Mouse (Mus musculus) midbrain, embryonic 14.5 days (tissue): Measurements from ENCODE around the gene Ubl4b. TPM values are rescaled to one million over a fixed set of nuclear protein-coding genes. Genes with fewer than 3 reads are reported as not detected.

Experiments
- ATAC-seq: fragments of 200-750 bp; cut with Nextera tagmentation; 2 replicates; pipeline ENCODE4 v1.8.0; 2017; ENCODE audit warnings: moderate number of reproducible peaks, moderate library complexity; ENCODE audit not compliant: low FRiP score, low TSS enrichment
- DNase-seq: peaks from one replicate; pipeline ENCODE4 v3.0.0-alpha.2; 2015
- H3K27ac ChIP-seq: fragments of 300-500 bp; sonication (generic); replicated peaks from 2 replicates; pipeline ENCODE4 v1.5.1; 2014; ENCODE audit warnings: mild to moderate bottlenecking, low read depth, low read length, moderate library complexity
- H3K27me3 ChIP-seq: fragments of 300-500 bp; sonication (generic); 2 replicates; pipeline ENCODE4 v1.6.1; 2014; ENCODE audit warnings: low read length, control low read depth, mixed read lengths; ENCODE audit not compliant: control insufficient read depth, insufficient read depth
- H3K36me3 ChIP-seq: fragments of 300-500 bp; sonication (generic); 2 replicates; pipeline ENCODE4 v1.6.1; 2014; ENCODE audit warnings: low read length, control low read depth; ENCODE audit not compliant: control insufficient read depth, insufficient read depth
- H3K4me1 ChIP-seq: fragments of 300-500 bp; sonication (generic); 2 replicates; pipeline ENCODE4 v1.6.1; 2014; ENCODE audit warnings: mild to moderate bottlenecking, antibody characterized with exemption, low read length, control low read depth; ENCODE audit not compliant: control insufficient read depth, insufficient read depth
- H3K4me2 ChIP-seq: fragments of 300-500 bp; sonication (generic); 2 replicates; pipeline ENCODE4 v1.6.1; 2014; ENCODE audit warnings: mild to moderate bottlenecking, low read length, moderate library complexity
- H3K4me3 ChIP-seq: fragments of 300-500 bp; sonication (generic); replicated peaks from 2 replicates; pipeline ENCODE4 v1.5.1; 2014; ENCODE audit warnings: low read depth, low read length
- H3K9ac ChIP-seq: fragments of 300-500 bp; sonication (generic); replicated peaks from 2 replicates; pipeline ENCODE4 v1.6.1; 2014; ENCODE audit warnings: mild to moderate bottlenecking, low read length, moderate library complexity
- H3K9me3 ChIP-seq: fragments of 300-500 bp; sonication (generic); 2 replicates; pipeline ENCODE4 v1.6.1; 2016; ENCODE audit warnings: low read length, control low read depth, mixed read lengths; ENCODE audit not compliant: control insufficient read depth
- WGBS: fragments of 180-500 bp; shearing (Covaris S2); extraction: QIAGEN DNeasy Blood & Tissue Kit; methylation state at CpG from one replicate; pipeline ENCODE4 v1.1.7; 2014; 5-methylcytosine and 5-hydroxymethylcytosine counted together
- polyA plus RNA-seq: library from polyadenylated mRNA; unstranded; fragments of >200 nt; fragmentation: Nextera tagmentation; extraction: Ambion mirVana; gene quantifications from 2 replicates; pipeline ENCODE4 v1.2.1, GENCODE M21; 2014

Gene Ubl4b
- polyA plus RNA-seq, 1 experiment from 2014 or later, result not detected

DNA sequence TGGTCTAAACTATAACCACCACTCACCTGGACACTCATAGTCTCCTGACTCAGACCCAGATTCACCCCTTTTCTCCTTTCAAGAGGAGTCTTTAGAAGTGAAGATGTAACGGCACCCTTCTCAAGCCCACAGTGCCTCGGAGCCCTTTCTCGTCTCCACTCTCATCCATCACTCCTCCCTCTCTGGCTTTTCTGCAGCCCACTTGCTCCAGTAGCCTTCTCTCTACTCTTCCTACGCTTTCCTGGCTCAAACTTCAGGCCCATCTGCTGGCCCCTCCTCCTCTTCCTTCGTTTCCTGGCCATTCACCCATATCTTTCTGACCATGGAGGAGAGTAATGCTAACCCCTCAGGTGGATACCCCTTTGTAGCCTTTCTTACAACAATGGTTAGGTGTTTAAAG is 33.9 kb downstream of the Ubl4b start:
- Histone ChIP-seq H3K36me3 (no peaks in the 10 kb centered on the region), H3K27ac (no peak overlapping the region), H3K27me3 (peaks cover 16% of the 10 kb centered on the region), H3K4me2 (no peak overlapping the region), H3K9ac (no peak overlapping the region), H3K4me3 (no peak overlapping the region), H3K4me1 (peaks cover 13% of the 10 kb centered on the region; the same call in 1 of the 2 replicates), H3K9me3 (no peaks in the 10 kb centered on the region)
- ATAC-seq (no peak), DNase-seq (no peak)
- 80% methylated on average over 5 of the region's 5 CpGs for WGBS

- H3K9me3 ChIP-seq, result no peaks in the 10 kb centered on the region
- H3K36me3 ChIP-seq, result no peaks in the 10 kb centered on the region
- WGBS, result under 1% methylated on average over 68 of the region's 68 CpGs
- peaks cover 13% of the 10 kb centered on the region; the same call in 1 of the 2 replicates for H3K4me1 ChIP-seq
- DNase-seq, result peak; percentile 88
- peak within 1 kb of the TSS; percentile 57 for H3K4me3 ChIP-seq
- peak within 1 kb of the TSS; percentile 89 for H3K4me2 ChIP-seq
- peak; percentile 80 for ATAC-seq
- H3K27ac ChIP-seq, result peak within 1 kb of the TSS; percentile 79
- H3K27me3 ChIP-seq, result peaks cover 20% of the 10 kb centered on the region
- peak within 1 kb of the TSS; percentile 65 for H3K9ac ChIP-seq
These were observed 37.2 kb downstream of the Ubl4b start, which contains the start of gene Slc6a17 for GRCm38 (mm10) chr3:107517631-107518108. TSS of gene Slc6a17 (minus strand) at chr3:107518018.

DNA sequence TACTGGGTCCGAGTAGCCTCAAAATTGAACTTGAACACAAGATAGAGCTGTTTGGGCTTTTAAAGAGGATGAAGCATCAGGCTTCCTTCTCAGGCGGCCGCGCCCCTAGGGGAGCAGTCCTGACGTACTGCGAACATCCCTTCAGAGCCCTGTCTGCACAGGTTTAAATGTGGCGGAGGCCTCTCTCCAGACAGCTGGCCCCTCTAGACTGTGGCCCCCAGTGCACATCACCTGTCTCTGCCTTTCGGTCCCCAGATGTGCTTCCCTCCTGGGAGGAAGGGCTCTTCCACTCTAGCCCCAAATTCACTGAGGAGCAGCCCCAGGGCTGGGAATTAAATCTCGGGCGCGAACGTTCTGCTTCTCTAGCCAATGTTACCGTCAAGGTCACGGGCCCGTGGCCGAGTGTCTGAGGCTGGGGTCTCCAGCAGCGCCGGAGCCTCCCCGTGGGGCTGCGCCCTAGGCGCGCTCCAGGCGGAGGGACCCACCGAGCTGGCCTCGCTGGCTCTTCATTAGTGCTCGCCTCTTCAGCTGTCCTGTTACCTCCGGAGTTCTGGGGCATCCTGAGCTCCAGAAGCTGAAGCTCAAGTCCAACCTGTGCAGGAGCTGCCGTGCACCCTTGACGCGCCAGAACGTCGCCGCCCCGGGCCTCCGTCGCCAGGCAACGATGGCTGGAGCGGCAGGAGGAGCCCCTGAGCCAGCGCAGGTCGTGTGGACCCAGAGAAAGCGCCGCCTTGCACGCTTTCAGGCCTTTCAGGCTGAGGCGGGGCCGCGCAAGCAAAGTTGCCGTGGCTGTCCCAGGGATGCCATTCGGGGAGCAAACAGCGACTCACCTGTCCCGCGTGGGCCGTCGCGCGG is 37.9 kb downstream of the Ubl4b start:
- 4% methylated on average over 55 of the region's 55 CpGs for WGBS

DNA sequence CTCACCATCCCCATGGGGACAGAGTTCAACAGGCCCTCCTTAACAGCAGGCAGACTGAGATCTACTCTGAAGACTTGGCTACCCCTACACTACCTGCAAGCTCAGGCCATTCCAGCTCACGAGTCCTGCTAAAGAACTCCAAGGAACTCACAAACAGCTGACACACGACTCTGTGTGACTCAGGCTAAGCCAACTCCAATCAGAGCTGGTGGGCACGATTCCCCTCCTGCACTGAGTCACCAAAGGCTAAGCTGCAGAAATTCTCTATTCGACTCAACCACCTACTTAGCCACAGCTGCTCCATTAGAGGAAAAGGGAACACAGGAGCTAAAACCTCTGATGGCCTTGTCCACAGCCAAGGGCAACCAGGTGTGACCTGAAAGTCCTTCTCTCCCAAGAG is 38.9 kb downstream of the Ubl4b start:
- WGBS, result 68% methylated on average over 4 of the region's 4 CpGs
- Histone ChIP-seq H3K27me3 (peaks cover 20% of the 10 kb centered on the region), H3K4me3 (no peak overlapping the region), H3K4me1 (peaks cover 13% of the 10 kb centered on the region; the same call in 1 of the 2 replicates), H3K4me2 (peak overlapping the region; percentile 89), H3K9ac (no peak overlapping the region), H3K9me3 (no peaks in the 10 kb centered on the region), H3K27ac (no peak overlapping the region), H3K36me3 (no peaks in the 10 kb centered on the region)
- DNase-seq, result no peak
- no peak for ATAC-seq

More for the DNA sequence above, 37.9 kb downstream of the Ubl4b start:
- H3K9ac ChIP-seq, result peak overlapping the region; percentile 65
- peak overlapping the region; percentile 89 for H3K4me2 ChIP-seq
- ATAC-seq (peak; percentile 62), DNase-seq (peak; percentile 83)
- H3K4me3 ChIP-seq, result peak overlapping the region; percentile 57
- H3K4me1 ChIP-seq, result peaks cover 13% of the 10 kb centered on the region; the same call in 1 of the 2 replicates
- H3K36me3 ChIP-seq, result no peaks in the 10 kb centered on the region
- H3K27ac ChIP-seq, result peak overlapping the region; percentile 79
- peaks cover 20% of the 10 kb centered on the region for H3K27me3 ChIP-seq
- no peaks in the 10 kb centered on the region for H3K9me3 ChIP-seq

GRCm38 (mm10) chr3:107511416-107511815 is 43.5 kb downstream of the Ubl4b start:
- Histone ChIP-seq H3K9me3 (no peaks in the 10 kb centered on the region), H3K27ac (no peak overlapping the region), H3K36me3 (no peaks in the 10 kb centered on the region), H3K9ac (no peak overlapping the region), H3K4me3 (no peak overlapping the region), H3K4me2 (no peak overlapping the region), H3K27me3 (peaks cover 6% of the 10 kb centered on the region), H3K4me1 (no peaks in the 10 kb centered on the region)
- 92% methylated on average over 3 of the region's 3 CpGs for WGBS
- DNase-seq (no peak), ATAC-seq (no peak)

DNA sequence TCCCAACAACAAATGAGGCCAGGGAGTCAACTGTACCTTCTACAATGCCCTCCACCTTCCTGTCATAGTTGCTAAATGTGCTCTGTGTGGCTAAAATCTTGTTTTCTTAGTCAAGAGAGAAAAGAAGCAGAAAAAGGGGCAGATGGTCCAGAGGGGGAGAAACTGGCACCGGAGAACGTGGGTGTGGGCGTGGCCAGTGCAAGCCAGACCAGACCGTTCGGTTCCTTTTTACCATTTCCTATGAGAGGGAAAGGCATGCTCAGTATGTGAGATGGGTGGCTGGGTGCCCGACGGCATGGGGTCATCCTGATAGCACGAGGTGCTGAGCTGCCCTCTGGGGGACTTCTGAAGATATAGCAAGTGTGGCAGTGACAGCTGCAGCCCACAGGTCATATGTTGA is 46.2 kb downstream of the Ubl4b start:
- WGBS, result 77% methylated on average over 8 of the region's 8 CpGs
- Histone ChIP-seq H3K27ac (no peak overlapping the region), H3K4me2 (no peak overlapping the region), H3K9me3 (no peaks in the 10 kb centered on the region), H3K4me3 (no peak overlapping the region), H3K36me3 (no peaks in the 10 kb centered on the region), H3K27me3 (no peaks in the 10 kb centered on the region), H3K9ac (no peak overlapping the region), H3K4me1 (no peaks in the 10 kb centered on the region)
- DNase-seq, result no peak
- ATAC-seq, result no peak

- Histone ChIP-seq H3K4me1 (no peaks in the 10 kb centered on the region), H3K36me3 (no peaks in the 10 kb centered on the region), H3K9ac (no peak overlapping the region), H3K4me3 (no peak overlapping the region), H3K27me3 (no peaks in the 10 kb centered on the region), H3K4me2 (no peak overlapping the region), H3K9me3 (no peaks in the 10 kb centered on the region), H3K27ac (no peak overlapping the region)
- DNase-seq (no peak), ATAC-seq (no peak)
- 89% methylated on average over 9 of the region's 9 CpGs for WGBS
These were observed 46.9 kb downstream of the Ubl4b start for GRCm38 (mm10) chr3:107507966-107508365.

- H3K4me3 ChIP-seq, result no peak overlapping the region
- no peak overlapping the region for H3K27ac ChIP-seq
- H3K9me3 ChIP-seq, result no peaks in the 10 kb centered on the region
- no peak overlapping the region for H3K4me2 ChIP-seq
- H3K36me3 ChIP-seq, result no peaks in the 10 kb centered on the region
- WGBS, result 55% methylated on average over 4 of the region's 4 CpGs
- DNase-seq, result no peak
- H3K27me3 ChIP-seq, result no peaks in the 10 kb centered on the region
- H3K4me1 ChIP-seq, result 0 out of 2 replicates have a peak, but pooled peaks cover 5% of the 10 kb centered on the region
- ATAC-seq, result no peak
- no peak overlapping the region for H3K9ac ChIP-seq
These were observed 48.3 kb downstream of the Ubl4b start for GRCm38 (mm10) chr3:107506531-107506930.
